Mouse (Mus musculus) embryonic facial prominence, embryonic 12.5 days (tissue): ENCODE results near the gene Gsx1. TPM values are rescaled to one million over a fixed set of nuclear protein-coding genes. Genes with fewer than 3 reads are reported as not detected.

Source experiments
- ATAC-seq: fragments of 200-750 bp; cut with Nextera tagmentation; 2 replicates; pipeline ENCODE4 v1.8.0; 2017; ENCODE audit not compliant: insufficient number of reproducible peaks, insufficient read depth, low FRiP score, low TSS enrichment
- H3K27ac ChIP-seq: fragments of 300-500 bp; sonication (generic); 2 replicates; pipeline ENCODE4 v1.5.1; 2016; ENCODE audit warnings: mild to moderate bottlenecking
- H3K27me3 ChIP-seq: fragments of 300-500 bp; sonication (generic); 2 replicates; pipeline ENCODE4 v1.6.1; 2016; ENCODE audit warnings: mild to moderate bottlenecking, moderate library complexity
- H3K36me3 ChIP-seq: fragments of 300-500 bp; sonication (generic); 2 replicates; pipeline ENCODE4 v1.6.1; 2016; ENCODE audit warnings: mild to moderate bottlenecking
- H3K4me1 ChIP-seq: fragments of 300-500 bp; sonication (generic); 2 replicates; pipeline ENCODE4 v1.6.1; 2016
- H3K4me2 ChIP-seq: fragments of 300-500 bp; sonication (generic); replicated peaks from 2 replicates; pipeline ENCODE4 v1.6.1; 2016; ENCODE audit warnings: mild to moderate bottlenecking, moderate library complexity
- H3K4me3 ChIP-seq: fragments of 300-500 bp; sonication (generic); 2 replicates; pipeline ENCODE4 v1.5.1; 2016; ENCODE audit warnings: mild to moderate bottlenecking
- H3K9ac ChIP-seq: fragments of 300-500 bp; sonication (generic); 2 replicates; pipeline ENCODE4 v1.6.1; 2016; ENCODE audit warnings: mild to moderate bottlenecking, moderate library complexity
- H3K9me3 ChIP-seq: fragments of 300-500 bp; sonication (generic); 2 replicates; pipeline ENCODE4 v1.6.1; 2016; ENCODE audit warnings: mild to moderate bottlenecking, moderate library complexity
- WGBS: fragments of 180-500 bp; shearing (Covaris S2); methylation state at CpG from one replicate; pipeline ENCODE4 v1.1.7; 2016; 5-methylcytosine and 5-hydroxymethylcytosine counted together
- polyA plus RNA-seq: library from polyadenylated mRNA; unstranded; fragments of >200 nt; fragmentation: Nextera tagmentation; extraction: Ambion mirVana; gene quantifications from 2 replicates; pipeline ENCODE4 v1.2.1, GENCODE M21; 2016

Gsx1 gene
- 0.62 and 1.00 TPM in 2 replicates for polyA plus RNA-seq

- under 1% methylated on average over 35 of the region's 37 CpGs for WGBS
These were observed at the start of gene Gsx1 for GRCm38 (mm10) chr5:147188571-147188975. Gsx1 (plus strand) TSS chr5:147188696.

GRCm38 (mm10) chr5:147147340-147147739 lies 41.2 kb upstream of the Gsx1 start:
- Histone ChIP-seq H3K27me3 (no peaks in the 10 kb centered on the region), H3K4me2 (no peak overlapping the region), H3K27ac (no peak overlapping the region), H3K4me3 (no peak overlapping the region), H3K9ac (no peak overlapping the region), H3K36me3 (no peaks in the 10 kb centered on the region), H3K9me3 (no peaks in the 10 kb centered on the region), H3K4me1 (no peaks in the 10 kb centered on the region)
- no peak for ATAC-seq

More at GRCm38 (mm10) chr5:147188571-147188975, at the start of gene Gsx1:
- peak; percentile 57; the same call in 1 of the 2 replicates for ATAC-seq
- H3K27me3 ChIP-seq = peaks cover 97% of the 10 kb centered on the region
- H3K4me2 ChIP-seq = peak within 1 kb of the TSS; percentile 43
- no peak within 1 kb of the TSS for H3K27ac ChIP-seq
- H3K9ac ChIP-seq = no peak within 1 kb of the TSS
- peaks cover 14% of the 10 kb centered on the region for H3K4me1 ChIP-seq
- peak within 1 kb of the TSS; percentile 30 for H3K4me3 ChIP-seq
- H3K9me3 ChIP-seq = no peaks in the 10 kb centered on the region
- no peaks in the 10 kb centered on the region for H3K36me3 ChIP-seq

- H3K4me3 ChIP-seq = no peak overlapping the region
- H3K4me2 ChIP-seq = no peak overlapping the region
- no peak overlapping the region for H3K27ac ChIP-seq
These were observed 33.6 kb upstream of the Gsx1 start for GRCm38 (mm10) chr5:147154806-147155371.

GRCm38 (mm10) chr5:147155449-147156133 lies 32.9 kb upstream of the Gsx1 start:
- no peak overlapping the region for H3K9ac ChIP-seq
- 0 out of 2 replicates have a peak, but pooled peaks cover 6% of the 10 kb centered on the region for H3K4me1 ChIP-seq
- no peak overlapping the region for H3K4me2 ChIP-seq
- no peaks in the 10 kb centered on the region for H3K36me3 ChIP-seq
- H3K9me3 ChIP-seq = no peaks in the 10 kb centered on the region
- peaks cover 11% of the 10 kb centered on the region for H3K27me3 ChIP-seq
- 7% methylated on average over 13 of the region's 13 CpGs for WGBS
- ATAC-seq = no peak
- no peak overlapping the region for H3K4me3 ChIP-seq
- H3K27ac ChIP-seq = no peak overlapping the region

More at GRCm38 (mm10) chr5:147154806-147155371, 33.6 kb upstream of the Gsx1 start:
- Histone ChIP-seq H3K4me1 (0 out of 2 replicates have a peak, but pooled peaks cover 6% of the 10 kb centered on the region), H3K27me3 (peaks cover 11% of the 10 kb centered on the region), H3K9ac (no peak overlapping the region), H3K9me3 (no peaks in the 10 kb centered on the region), H3K36me3 (no peaks in the 10 kb centered on the region)
- WGBS = 12% methylated on average over 13 of the region's 13 CpGs
- ATAC-seq = no peak

GRCm38 (mm10) chr5:147156376-147156775 lies 32.1 kb upstream of the Gsx1 start:
- H3K36me3 ChIP-seq = no peaks in the 10 kb centered on the region
- no peak overlapping the region for H3K4me2 ChIP-seq
- 40% methylated on average over 3 of the region's 3 CpGs for WGBS
- ATAC-seq = no peak
- no peak overlapping the region for H3K9ac ChIP-seq
- H3K4me3 ChIP-seq = no peak overlapping the region
- no peak overlapping the region for H3K27ac ChIP-seq
- H3K27me3 ChIP-seq = peaks cover 11% of the 10 kb centered on the region
- no peaks in the 10 kb centered on the region for H3K9me3 ChIP-seq
- H3K4me1 ChIP-seq = 0 out of 2 replicates have a peak, but pooled peaks cover 6% of the 10 kb centered on the region

- Histone ChIP-seq H3K27ac (no peak overlapping the region), H3K36me3 (no peaks in the 10 kb centered on the region), H3K9me3 (no peaks in the 10 kb centered on the region), H3K4me2 (no peak overlapping the region), H3K4me1 (0 out of 2 replicates have a peak, but pooled peaks cover 6% of the 10 kb centered on the region), H3K27me3 (peaks cover 11% of the 10 kb centered on the region), H3K4me3 (no peak overlapping the region), H3K9ac (no peak overlapping the region)
- ATAC-seq = no peak
- 73% methylated on average over 7 of the region's 7 CpGs for WGBS
These were observed 31.1 kb upstream of the Gsx1 start for GRCm38 (mm10) chr5:147157441-147157840.

- Histone ChIP-seq H3K27me3 (peaks cover 4% of the 10 kb centered on the region), H3K9me3 (no peaks in the 10 kb centered on the region), H3K4me1 (0 out of 2 replicates have a peak, but pooled peaks cover 6% of the 10 kb centered on the region), H3K4me3 (no peak overlapping the region), H3K9ac (no peak overlapping the region), H3K36me3 (no peaks in the 10 kb centered on the region), H3K4me2 (no peak overlapping the region), H3K27ac (no peak overlapping the region)
- 88% methylated on average over 6 of the region's 6 CpGs for WGBS
- no peak for ATAC-seq
These were observed 29.2 kb upstream of the Gsx1 start for GRCm38 (mm10) chr5:147159320-147159719.

- Histone ChIP-seq H3K9ac (no peak overlapping the region), H3K27me3 (no peaks in the 10 kb centered on the region; the same call in 1 of the 2 replicates), H3K27ac (no peak overlapping the region), H3K9me3 (no peaks in the 10 kb centered on the region), H3K4me3 (no peak overlapping the region), H3K4me1 (0 out of 2 replicates have a peak, but pooled peaks cover 6% of the 10 kb centered on the region), H3K4me2 (no peak overlapping the region), H3K36me3 (no peaks in the 10 kb centered on the region)
- WGBS = 83% methylated on average over 2 of the region's 2 CpGs
- ATAC-seq = peak; percentile 47; the same call in 1 of the 2 replicates
These were observed 28.7 kb upstream of the Gsx1 start for GRCm38 (mm10) chr5:147159792-147160191.

GRCm38 (mm10) chr5:147165060-147165459 lies 23.4 kb upstream of the Gsx1 start:
- Histone ChIP-seq H3K9me3 (no peaks in the 10 kb centered on the region), H3K27me3 (no peaks in the 10 kb centered on the region), H3K9ac (no peak overlapping the region), H3K4me2 (no peak overlapping the region), H3K36me3 (no peaks in the 10 kb centered on the region), H3K4me3 (no peak overlapping the region), H3K4me1 (no peaks in the 10 kb centered on the region), H3K27ac (no peak overlapping the region)
- no peak for ATAC-seq
- WGBS = 85% methylated on average over 6 of the region's 6 CpGs

- no peak for ATAC-seq
- H3K4me3 ChIP-seq = no peak overlapping the region
- H3K9me3 ChIP-seq = no peaks in the 10 kb centered on the region
- no peaks in the 10 kb centered on the region for H3K27me3 ChIP-seq
- H3K9ac ChIP-seq = no peak overlapping the region
- WGBS = 85% methylated on average over 7 of the region's 7 CpGs
- no peak overlapping the region for H3K27ac ChIP-seq
- H3K4me2 ChIP-seq = no peak overlapping the region
- no peaks in the 10 kb centered on the region for H3K4me1 ChIP-seq
- H3K36me3 ChIP-seq = no peaks in the 10 kb centered on the region
These were observed 18.4 kb upstream of the Gsx1 start for GRCm38 (mm10) chr5:147170088-147170487.

- ATAC-seq = no peak
- H3K4me1 ChIP-seq = no peaks in the 10 kb centered on the region
- no peak overlapping the region for H3K27ac ChIP-seq
- 87% methylated on average over 3 of the region's 3 CpGs for WGBS
- H3K4me3 ChIP-seq = no peak overlapping the region
- no peak overlapping the region for H3K9ac ChIP-seq
- H3K27me3 ChIP-seq = no peaks in the 10 kb centered on the region
- no peaks in the 10 kb centered on the region for H3K9me3 ChIP-seq
- no peaks in the 10 kb centered on the region for H3K36me3 ChIP-seq
- H3K4me2 ChIP-seq = no peak overlapping the region
These were observed 14.4 kb upstream of the Gsx1 start for GRCm38 (mm10) chr5:147174046-147174445.
